Mouse (Mus musculus): ENCODE measurements around the gene Tfap2a. TPM values are rescaled to one million over a fixed set of nuclear protein-coding genes. Genes with fewer than 3 reads are reported as not detected.

Gene Tfap2a
- total RNA-seq (2021), result under 1 TPM; 0.32 to 0.66 TPM

GRCm38 (mm10) chr13:40738196-40738880 is at the start of gene Tfap2a:
Gene Tfap2a, minus strand, starts transcription at chr13:40738376.
- no peak for DNase-seq
- intact Hi-C loops (cut with DNase I), result no loop called here

DNA sequence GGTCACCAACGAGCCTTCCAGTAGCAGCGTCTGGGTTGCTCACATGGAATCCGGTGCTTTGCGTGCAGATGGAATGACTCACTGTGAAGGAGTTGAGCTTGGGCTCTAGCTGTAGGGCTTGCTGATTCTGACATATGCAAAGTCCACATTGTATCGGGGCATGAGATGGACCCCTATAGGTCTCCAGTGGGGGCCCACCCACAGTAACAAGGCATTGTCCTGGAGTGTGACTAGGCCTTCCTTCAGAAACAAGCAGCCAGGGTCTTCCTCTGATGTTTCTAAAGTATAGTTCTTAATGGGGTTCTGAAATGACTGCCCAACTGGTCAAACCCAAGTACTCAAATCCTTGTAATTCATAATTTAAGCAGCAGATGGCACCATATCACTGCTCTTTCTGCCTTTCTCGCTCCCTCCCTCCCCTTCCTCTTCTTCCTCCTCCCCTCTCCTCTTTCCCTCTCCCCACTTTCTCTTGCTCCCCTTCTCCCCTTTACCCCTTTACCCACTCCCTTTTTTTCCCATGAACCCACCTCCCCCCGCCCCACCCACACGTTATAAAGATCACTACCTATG is 46.1 kb upstream of the Tfap2a start:
- intact Hi-C loops (cut with DNase I), result loop anchor here (5.0 to 10.0 kb wide), 3 partner anchors 261 to 788 kb away; no protein-coding TSS in a partner anchor
- DNase-seq, result no peak

DNA sequence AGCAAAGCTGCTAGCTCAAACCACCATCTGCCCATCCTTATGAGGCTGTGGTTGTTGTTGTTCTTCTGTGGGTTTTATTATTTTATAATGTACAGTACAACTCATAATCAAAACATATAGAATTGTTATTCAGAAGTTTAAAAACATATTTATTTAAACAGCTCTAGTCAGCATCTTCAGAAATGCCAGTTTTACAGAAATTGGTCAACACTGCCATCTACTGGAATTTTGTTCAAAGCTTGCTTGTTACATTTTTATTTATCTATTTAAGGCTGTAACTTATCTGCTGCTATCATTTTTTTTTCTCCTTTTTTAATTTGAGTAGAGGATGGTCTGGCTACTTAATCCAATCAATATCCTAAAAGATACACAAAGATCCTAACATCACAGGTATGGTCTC is 19.8 kb upstream of the Tfap2a start:
- DNase-seq, result no peak
- intact Hi-C loops (cut with DNase I), result no loop called here

GRCm38 (mm10) chr13:40756356-40756755 is 18.2 kb upstream of the Tfap2a start:
- no peak for DNase-seq
- intact Hi-C loops (cut with DNase I), result no loop called here

GRCm38 (mm10) chr13:40754091-40754490 is 15.9 kb upstream of the Tfap2a start:
- intact Hi-C loops (cut with DNase I), result no loop called here
- DNase-seq, result no peak

GRCm38 (mm10) chr13:40751889-40752288 is 13.7 kb upstream of the Tfap2a start:
- intact Hi-C loops (cut with DNase I), result no loop called here
- DNase-seq, result no peak

GRCm38 (mm10) chr13:40749603-40749905 is 11.4 kb upstream of the Tfap2a start:
- no peak for DNase-seq
- intact Hi-C loops (cut with DNase I), result loop anchor here (5.0 to 10.0 kb wide), 3 partner anchors 1105 to 1755 kb away; no protein-coding TSS in a partner anchor

DNA sequence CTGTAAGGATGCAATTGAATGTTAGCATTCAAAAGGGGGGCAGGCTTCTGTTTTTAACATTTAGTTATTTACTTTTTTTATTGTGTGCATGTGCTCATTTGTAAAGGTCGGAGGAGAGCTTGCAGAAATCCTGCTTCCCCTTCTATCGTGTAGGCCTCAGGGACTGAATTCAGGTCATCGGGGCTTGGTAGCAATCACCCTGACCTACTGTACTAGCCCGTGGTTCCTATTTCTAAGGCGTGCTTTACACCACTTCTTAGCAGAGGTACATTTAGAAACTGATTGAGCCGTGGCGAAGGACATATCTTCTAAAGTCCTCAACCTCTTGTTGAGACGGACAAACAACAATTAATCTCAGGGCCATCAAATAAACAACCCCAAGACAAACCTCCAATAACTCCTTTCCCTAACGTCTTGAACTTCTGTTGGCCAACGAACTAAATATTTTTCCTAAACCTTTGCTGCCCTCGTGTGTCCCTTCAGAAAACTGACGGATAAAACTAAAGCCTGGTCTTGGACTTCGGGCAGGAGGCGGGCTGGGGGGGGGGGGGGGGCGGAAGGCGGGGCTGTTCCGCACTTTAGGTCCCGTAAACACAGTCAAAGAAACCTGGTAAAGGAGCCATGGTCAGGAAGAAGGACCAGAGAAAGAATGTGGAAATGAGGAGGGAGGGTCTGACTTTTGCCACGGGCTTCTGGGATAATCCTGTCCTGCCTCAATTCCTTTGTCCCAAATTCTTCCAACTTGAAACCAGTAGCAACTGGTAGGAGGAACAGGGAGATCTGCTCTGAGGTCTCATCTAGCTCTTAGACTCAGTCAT is 10.8 kb upstream of the Tfap2a start:
- intact Hi-C loops (cut with DNase I), result loop anchor here (5.0 to 10.0 kb wide), 3 partner anchors 1104 to 1754 kb away; no protein-coding TSS in a partner anchor
- no peak for DNase-seq

GRCm38 (mm10) chr13:40744111-40744805 is 6.1 kb upstream of the Tfap2a start:
- intact Hi-C loops (cut with DNase I), result loop anchor here (10.0 kb wide), 2 partner anchors 1099 to 1749 kb away; no protein-coding TSS in a partner anchor
- no peak for DNase-seq

- intact Hi-C loops (cut with DNase I), result loop anchor here (10.0 kb wide), 2 partner anchors 1098 to 1748 kb away; no protein-coding TSS in a partner anchor
- DNase-seq, result no peak
These were observed 5.0 kb upstream of the Tfap2a start for GRCm38 (mm10) chr13:40743221-40743620.

GRCm38 (mm10) chr13:40741841-40742550 is 3.8 kb upstream of the Tfap2a start:
- no peak for DNase-seq
- intact Hi-C loops (cut with DNase I), result loop anchor here (10.0 kb wide), 2 partner anchors 1097 to 1747 kb away; no protein-coding TSS in a partner anchor

DNA sequence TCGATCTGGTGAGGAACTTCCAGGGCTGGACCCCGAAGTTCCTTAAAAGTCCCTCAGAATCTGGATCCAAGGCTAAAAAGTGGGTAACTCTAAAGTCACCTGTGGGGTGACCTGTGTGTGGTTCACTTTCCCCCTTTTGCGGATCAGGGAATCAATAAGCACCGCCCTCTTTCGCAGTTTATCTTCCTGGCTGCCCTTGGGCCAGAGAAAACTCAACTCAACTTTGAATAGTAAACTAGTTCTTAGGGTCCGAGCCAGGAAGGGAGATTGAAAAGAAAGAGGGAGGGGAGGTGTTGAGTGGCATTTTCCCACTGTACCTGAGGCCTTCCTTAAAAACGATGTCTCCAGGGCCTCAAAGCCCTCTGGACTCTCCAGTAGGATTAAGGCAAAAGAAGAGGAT is 3.3 kb upstream of the Tfap2a start:
- DNase-seq, result no peak
- intact Hi-C loops (cut with DNase I), result loop anchor here (10.0 kb wide), 2 partner anchors 1097 to 1747 kb away; no protein-coding TSS in a partner anchor

DNA sequence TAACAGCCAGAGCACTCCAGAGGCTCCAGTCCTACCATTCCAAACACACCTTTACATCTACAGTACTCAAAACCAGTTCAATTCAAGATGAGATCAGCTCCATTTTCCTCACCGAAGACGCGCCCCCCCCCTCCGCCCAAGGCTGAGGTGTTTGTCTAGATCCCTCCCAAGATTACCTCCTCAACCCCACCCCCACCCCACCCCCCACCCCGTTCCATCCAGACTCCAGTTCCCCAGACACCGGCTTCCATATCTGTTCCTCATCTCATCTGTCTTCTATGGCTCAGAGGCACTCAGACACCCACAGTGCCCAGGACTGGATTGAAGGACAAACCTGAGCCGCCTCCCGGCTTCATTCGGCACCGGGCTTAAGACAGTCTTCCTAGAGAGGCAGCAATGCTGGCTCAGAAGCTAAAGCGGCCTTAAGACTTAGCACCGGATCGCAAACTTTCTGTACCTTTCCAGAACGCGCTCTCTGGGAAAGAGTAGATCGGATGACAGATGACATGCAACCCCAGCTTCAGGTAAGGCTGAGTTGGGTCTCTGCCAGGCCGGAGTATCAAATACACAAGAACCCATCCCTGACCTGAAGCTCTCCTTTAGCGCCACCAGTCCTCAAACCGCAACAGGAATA is 2.7 kb upstream of the Tfap2a start:
- intact Hi-C loops (cut with DNase I), result loop anchor here (10.0 kb wide), 2 partner anchors 1096 to 1746 kb away; no protein-coding TSS in a partner anchor
- DNase-seq, result no peak

DNA sequence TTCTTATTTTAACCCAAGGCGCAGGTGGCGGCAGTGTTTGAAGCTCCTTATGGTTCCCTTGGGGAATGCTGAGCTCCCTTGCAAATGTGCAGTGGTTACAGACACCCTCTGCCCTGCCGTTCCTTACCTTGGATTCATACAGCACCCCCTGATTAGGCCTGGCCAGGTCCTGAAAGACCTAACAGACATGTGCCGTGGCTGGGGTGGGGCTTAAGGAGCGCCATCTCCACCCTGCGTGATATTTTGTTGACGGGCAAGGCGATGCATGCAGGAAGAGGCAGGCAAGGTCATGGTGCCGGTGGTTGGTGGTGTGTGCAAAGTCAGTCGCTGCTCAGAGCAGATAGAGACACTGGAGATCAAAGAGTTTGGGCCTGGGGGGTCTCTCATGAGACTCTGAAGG is 1.7 kb upstream of the Tfap2a start:
- no peak for DNase-seq
- intact Hi-C loops (cut with DNase I), result loop anchor here (10.0 kb wide), 2 partner anchors 1095 to 1745 kb away; no protein-coding TSS in a partner anchor

DNA sequence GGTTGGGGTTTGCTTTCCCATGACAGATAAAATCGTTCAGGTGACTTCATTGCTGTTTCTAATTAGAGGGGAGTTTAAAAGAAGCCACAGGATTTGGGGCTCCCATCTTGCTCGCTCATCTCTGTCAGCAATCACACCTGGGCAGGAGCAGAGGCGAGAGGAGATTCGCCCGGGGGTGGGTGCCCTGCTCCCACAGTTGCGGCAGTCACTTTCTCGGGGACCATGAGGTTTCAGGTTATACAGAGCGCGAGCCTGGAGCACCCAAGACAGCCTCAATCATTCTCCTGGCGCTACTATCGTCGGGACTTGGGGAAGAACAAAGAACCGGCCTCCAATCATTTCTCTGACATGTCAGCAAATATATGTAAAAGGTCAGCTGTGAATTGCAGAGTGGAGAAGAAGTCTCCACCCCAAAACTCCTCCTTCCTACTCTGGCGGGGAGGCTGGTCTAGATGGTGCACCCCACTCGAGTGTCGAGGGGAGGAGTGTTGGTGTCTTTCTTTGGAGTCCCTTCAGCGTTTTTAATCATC is 1.0 kb upstream of the Tfap2a start:
- no peak for DNase-seq
- intact Hi-C loops (cut with DNase I), result no loop called here

DNA sequence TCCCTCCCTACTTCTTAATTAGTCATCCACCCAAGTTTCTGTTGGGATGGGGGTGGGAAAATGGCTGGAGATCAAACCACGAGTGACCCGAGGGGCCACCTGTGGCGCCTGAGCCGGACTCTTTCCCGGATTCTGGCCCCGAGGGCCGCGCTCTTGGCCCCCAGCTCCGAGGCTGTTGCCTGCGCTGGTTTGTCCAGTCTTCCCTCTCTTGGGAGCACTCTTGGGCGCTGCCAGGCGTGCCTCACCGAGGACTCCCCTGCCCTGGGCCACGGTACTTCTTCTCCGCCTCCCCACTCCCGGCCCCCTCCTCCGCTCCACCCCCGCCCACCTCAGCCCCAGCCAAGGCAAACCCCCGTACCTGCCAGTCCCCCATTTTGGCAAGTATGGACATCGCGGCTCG is 415 bp downstream of the Tfap2a start:
- DNase-seq, result no peak
- intact Hi-C loops (cut with DNase I), result no loop called here

- no peak for DNase-seq
- intact Hi-C loops (cut with DNase I), result no loop called here
These were observed 1.1 kb downstream of the Tfap2a start for GRCm38 (mm10) chr13:40737099-40737498.

GRCm38 (mm10) chr13:40736107-40736780 is 1.9 kb downstream of the Tfap2a start:
- intact Hi-C loops (cut with DNase I), result no loop called here
- DNase-seq, result no peak

All from left cerebral cortex, postnatal 4 days (tissue).